Mouse (Mus musculus): ENCODE results near the gene Rad51ap2.

DNA sequence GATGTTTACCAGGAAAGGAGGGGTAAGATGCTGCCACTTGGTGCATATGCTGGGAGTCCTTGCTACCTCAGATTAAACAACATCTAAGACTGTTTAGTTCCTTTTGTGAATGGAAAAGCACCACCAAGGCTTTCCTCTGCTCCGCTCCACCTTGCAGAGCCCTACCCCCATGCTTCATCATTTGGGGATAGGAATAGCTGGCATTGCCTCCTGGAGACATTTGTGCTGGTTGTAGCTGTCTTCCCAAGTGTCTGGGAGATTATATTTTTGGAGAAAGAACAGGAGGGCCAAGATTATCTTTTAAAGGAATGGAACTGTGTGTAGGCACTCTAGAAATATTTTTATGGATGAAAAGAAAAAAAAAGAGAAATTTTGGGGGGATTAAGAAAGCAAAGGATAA lies 22.8 kb upstream of the Rad51ap2 start:
- no peak for TF ChIP-seq CTCF (IDR thresholded peaks at IDR 0.05; ENCODE audit: borderline replicate concordance, extremely low read depth, insufficient read depth, insufficient read length)
- TF ChIP-seq POLR2A (IDR thresholded peaks at IDR 0.05; ENCODE audit: borderline replicate concordance, extremely low read depth, insufficient read depth, insufficient read length, poor library complexity, severe bottlenecking), result no peak
